Mouse (Mus musculus) erythroblast, embryonic 14.5 days (primary cell): ENCODE results near the gene Tef.

Source experiments
- GATA1 ChIP-seq: IDR thresholded peaks from 2 replicates; pipeline ENCODE4 v1.6.1; 2012; ENCODE audit warnings: low read length, inconsistent platforms, mixed read lengths
- TAL1 ChIP-seq: IDR thresholded peaks from 3 replicates; pipeline ENCODE4 v1.6.1; 2012; ENCODE audit warnings: low read length, inconsistent platforms, mixed read lengths

GRCm38 (mm10) chr15:81847161-81847560, 44.9 kb downstream of the Tef start:
- no peak for TF ChIP-seq GATA1
- no peak for TF ChIP-seq TAL1
